Mouse (Mus musculus) adrenal gland, postnatal 4 days (tissue): ENCODE measurements around the gene Mx1. TPM values are rescaled to one million over a fixed set of nuclear protein-coding genes. Genes with fewer than 3 reads are reported as not detected.

ENCODE experiments used
- DNase-seq, 2 experiments: peaks; one replicate each; pipeline ENCODE4 v3.0.0; 2021 to 2022; ENCODE audit warnings: low spot score in 2 of 2, mixed read lengths in 2 of 2
- long read RNA-seq, 2 experiments: library from polyadenylated mRNA; stranded (forward); transcript quantifications; one replicate each; pipeline ENCODE4 v2.0.0; 2021
- total RNA-seq, 2 experiments: library from RNA; stranded (reverse); gene quantifications; 2 replicates each; pipeline ENCODE4 v1.2.3; 2021

Mx1 gene
- 1 to 10 TPM; 1.8 to 1.9 TPM for total RNA-seq
- long read RNA-seq, experiment 1: 0 reads
- long read RNA-seq, experiment 2: 0 reads

- DNase-seq: no peak
Measured at GRCm38 (mm10) chr16:97462481-97463181, at the start of gene Mx1. TSS of gene Mx1 (minus strand) at chr16:97462907.

GRCm38 (mm10) chr16:97512347-97512751 is 49.6 kb upstream of the Mx1 start:
- no peak for DNase-seq

DNA sequence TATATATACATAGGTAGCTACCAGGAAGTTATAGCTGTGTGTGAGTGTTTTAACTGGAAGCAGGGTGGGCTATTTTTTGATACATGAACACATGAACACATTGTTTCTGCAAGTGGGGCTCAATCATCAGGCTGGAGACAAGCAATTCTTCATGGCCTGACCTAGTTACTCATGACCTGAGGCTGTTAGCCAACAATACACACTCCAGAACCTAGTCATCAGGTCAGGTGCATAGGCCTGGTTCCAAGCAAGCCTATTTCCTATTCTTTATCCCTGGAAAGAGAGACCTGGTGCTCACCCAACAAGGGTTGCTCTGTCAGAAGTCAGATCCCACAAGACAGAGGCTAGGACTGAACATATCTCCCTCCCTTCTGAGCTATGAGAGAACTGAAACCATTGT is 48.8 kb upstream of the Mx1 start:
- DNase-seq: no peak

GRCm38 (mm10) chr16:97510849-97511248 is 48.1 kb upstream of the Mx1 start:
- no peak for DNase-seq

DNA sequence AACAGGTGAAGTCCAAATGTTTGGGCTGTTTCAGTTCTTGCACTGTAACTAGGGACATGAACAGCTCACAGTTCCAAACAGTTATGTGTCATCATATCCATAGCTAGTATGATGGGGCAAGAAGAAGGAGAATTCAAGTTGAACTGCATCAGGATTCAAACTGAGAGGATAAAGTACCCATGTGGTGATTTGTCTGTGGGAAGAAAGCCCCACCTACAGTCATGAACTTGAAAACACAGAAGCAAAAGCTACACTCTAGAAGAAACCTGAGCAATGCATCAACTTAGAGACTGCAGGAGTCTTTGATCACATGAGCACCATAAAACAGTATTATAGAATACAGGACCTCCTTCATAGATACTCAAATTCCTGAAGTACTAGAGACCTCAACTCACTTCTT is 45.1 kb upstream of the Mx1 start:
- no peak for DNase-seq

GRCm38 (mm10) chr16:97504793-97505192 is 42.1 kb upstream of the Mx1 start:
- no peak for DNase-seq

DNA sequence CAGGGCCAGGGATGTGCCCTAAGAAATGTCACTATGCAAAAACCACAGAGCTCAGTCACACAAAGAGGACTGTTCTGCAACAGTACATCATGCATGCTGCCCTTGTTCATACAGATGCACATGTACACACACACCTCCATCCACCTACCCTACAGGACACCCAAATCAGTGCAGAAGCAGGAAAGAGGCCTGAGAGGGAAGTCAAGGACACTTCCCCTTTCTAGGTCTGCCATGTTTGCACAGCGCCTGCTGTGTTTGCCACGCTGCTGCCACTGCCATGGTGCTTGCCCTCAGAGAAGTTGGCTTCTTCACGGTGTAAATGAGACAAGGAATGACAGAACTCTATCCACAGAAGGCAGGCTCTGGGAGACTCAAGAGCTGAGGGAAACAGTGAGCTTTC is 41.1 kb upstream of the Mx1 start:
- no peak for DNase-seq

DNA sequence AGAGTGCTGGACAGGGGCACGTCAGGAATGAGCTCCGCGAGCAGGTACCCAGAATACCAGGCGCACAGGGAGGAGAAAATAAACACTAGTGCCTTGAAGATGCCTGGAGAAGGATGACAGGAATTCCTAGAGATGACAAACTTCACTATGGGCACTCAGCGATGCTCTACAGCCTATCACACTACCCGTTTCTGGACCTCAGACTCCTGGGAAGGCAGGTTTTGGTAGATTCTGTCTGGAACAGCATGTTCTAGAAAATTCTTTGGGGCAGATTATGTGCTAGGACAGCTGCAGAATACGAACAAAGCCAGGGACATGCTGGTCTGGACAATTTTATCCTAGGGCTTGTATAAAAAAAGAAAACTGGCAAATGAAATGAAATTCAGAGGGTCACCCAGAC is 38.2 kb upstream of the Mx1 start:
- DNase-seq: no peak

- no peak for DNase-seq
Measured at GRCm38 (mm10) chr16:97499450-97499849, 36.7 kb upstream of the Mx1 start.

GRCm38 (mm10) chr16:97498139-97498538 is 35.4 kb upstream of the Mx1 start:
- no peak for DNase-seq

- no peak for DNase-seq
Measured at GRCm38 (mm10) chr16:97497682-97498081, 35.0 kb upstream of the Mx1 start.

DNA sequence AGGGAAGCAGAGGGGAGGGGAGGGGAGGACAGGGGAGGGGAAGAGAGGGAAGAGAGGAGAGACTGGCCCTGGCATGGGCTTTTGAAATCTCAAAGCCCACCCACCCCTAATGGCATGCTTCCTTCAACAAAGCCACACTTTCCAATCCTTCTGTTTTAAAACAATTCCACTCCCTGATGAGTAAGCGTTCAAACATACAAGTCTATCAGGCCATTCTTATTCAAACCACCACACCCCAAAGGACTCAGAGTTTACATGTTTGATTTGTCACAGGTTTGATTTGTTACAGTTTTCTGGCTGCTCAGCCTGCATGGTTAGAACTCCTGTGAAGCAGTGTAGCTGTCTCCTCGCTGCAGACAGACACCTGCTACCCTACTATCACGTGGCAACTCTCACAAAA is 33.3 kb upstream of the Mx1 start:
- DNase-seq: no peak

DNA sequence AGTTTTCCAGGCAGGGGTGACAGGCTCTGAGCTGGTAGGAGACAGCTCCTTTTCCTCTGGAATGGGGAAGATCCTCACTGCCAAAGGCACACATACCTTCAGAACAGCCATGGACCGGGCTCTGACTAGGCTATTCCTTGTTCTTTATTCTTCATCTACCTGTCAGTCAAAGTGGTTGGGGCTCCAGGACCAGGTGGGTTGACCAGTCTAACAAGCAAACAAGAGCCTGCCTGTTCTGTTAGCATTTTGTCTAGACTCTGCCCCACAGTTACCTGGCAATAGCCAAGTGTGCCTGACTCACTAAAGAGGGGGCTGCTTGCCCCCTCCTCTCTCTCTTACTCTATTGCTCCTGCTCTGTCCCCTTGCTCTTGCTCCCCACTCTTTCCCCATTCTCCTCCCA is 29.7 kb upstream of the Mx1 start:
- DNase-seq: no peak

DNA sequence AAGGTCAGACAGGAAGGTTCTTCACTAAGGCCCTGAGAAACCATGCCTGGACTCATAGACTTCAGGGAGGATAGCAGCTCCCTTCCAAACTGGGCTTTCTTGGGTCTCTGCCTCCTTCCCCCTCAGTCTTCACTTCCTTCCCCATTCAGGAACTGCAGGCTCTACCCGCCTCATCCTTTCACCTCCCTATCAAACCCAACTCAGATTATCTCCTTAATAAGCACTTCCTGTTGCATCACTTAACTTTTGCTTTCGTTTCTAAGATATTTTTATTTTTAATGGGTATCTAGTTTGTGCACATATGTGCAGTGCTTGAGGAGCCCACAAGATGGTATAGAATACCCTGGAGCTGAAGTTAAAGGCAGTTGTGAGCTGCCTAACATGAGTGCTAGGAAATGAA is 15.9 kb upstream of the Mx1 start:
- no peak for DNase-seq

DNA sequence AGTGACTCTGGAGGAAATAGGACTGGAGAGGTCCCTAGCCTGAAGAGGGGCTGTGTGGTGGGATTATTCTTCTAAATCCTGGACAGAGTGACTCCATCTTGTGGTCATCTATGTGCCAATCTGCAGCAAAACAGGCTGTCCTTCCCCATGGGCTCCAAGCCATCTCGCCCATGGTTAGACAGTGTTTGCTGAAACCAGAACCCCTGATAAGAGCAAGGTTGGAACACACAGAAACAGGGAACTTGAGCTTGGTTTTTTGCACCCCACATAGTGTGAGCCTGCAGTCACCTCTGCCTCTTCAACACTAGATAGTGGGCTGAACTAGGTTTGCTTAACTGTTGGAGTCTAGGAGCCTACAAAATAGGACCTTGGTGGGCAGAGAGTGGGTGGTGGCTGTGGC is 13.8 kb upstream of the Mx1 start:
- DNase-seq: no peak

DNA sequence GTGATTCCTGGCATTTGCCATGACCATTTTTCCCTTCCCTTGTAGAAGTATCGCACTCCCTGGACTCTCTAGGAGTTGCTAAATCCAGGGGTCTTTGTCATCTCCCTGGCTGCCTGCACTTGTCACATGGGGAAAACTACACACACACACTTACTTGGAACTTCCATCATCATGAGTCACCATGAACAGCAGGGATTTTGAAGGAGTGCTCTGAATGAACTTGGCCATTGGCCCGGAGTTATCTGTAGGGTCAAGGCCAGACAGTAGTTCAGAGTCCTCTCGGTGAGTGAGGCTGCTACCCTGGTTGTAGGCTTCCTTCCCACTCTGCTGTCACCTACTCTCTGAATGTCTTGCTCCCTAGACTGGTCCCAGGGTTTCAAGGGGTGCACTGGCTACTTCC is 12.9 kb upstream of the Mx1 start:
- DNase-seq: peak in 1 of 2 experiments; percentile 30

DNA sequence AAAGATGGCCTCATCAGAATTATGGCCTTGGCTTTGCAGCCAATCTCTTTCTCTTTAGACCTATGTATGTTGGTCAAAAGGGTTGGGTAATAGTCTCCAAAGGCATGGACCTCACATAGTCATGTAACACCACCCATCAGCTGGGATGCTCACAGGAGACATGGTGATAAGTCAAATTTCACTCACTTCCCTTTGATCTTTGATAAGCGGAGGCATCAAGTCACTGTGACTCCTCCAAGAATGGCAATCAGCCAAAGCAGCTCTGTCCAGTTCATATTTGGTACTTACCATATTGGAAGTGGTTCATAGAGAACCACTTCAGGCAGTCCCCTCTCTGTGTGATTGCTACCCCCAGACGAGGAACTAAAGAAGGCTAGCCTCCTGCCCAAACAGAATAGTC is 12.0 kb upstream of the Mx1 start:
- DNase-seq: no peak

DNA sequence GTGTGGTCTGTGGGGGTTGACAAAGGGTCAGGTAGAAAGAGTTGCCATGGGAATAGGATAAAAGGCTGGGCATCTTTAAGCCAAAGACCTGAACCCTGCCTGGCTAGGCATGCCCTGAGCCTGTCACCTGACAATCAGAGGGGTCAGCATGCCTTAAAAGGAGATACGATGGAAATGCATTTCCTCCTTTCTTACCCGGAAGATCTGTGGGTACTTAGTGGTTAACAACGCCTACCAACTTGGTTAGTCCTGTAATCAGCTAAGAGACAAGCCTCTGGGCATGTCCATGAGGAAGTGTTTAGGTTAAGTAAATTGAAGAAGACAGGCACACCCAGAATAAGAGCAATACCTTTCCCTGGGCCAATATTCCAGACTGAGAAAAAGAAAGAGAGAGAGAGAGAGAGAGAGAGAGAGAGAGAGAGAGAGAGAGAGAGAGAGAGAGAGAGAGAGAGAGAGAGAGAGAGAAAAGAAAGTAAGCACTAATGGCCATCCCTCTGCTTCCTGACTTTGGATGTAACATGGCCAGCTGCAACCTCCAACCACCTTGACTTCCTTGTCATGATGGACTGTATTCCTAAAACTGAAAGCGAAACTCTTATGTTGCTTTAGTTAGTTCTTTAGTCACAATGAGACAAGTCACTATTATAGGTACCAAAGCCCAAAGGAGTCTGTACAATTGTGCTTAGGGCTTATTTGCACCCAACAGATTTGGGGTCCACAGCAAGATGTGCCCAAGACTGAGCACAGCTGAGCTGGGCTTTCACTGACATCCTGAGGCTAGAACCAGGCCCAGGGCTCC is 5.5 kb upstream of the Mx1 start:
- no peak for DNase-seq

- DNase-seq: no peak
Measured at GRCm38 (mm10) chr16:97467472-97467871, 4.8 kb upstream of the Mx1 start.

DNA sequence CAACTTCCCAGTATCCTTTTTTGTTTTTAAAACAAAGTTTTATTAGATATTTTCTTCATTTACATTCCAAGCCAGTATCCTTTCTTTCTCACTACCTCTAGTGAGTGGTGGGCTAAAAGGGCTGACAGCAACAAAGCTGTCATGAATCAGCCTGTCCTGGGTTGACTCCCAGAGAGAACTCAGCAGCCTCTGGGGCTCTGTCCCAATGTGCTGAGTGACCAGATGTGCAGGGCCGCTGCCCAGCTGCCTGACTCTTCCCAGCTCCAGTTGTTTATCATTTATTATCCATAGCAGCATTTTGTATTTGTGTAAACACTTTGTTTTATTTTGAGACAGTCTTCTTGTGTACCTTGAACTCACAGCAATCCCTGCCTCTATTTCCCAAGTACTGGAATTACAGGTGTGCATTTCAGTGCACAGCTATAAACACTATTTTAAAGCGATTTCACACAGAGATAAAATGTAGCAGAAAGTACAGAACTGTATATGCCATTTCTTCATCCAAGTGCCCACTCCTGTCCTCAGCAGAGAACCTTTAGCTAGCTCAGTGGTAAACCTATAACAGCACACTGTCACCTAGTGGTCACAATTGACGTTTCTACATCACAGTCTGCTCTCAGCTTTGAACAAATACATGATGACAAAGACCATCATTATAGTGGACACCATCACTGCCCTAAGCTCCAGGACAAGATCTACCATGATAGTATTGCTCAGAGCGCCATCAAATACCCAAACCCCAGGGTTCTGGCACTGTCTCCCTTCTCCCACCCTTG is 3.7 kb upstream of the Mx1 start:
- DNase-seq: no peak

DNA sequence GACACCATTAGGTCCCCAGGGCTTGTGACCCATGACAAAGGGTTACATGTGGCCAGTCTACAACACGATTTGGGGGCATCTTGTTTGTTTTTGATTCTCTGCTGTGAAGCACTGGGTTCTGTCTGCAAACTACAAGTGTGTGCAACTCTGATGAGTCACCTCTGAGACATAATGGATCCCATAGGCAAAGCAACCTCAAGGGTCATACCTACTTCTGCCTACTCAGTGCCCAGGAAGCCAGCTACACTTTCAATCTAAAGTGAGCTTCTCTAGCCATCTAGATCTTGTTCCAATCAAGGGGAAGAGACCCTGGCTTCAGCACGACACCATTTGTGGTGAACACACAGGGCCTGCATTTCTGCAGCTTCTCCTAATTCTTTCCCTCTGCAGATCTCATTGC is 1.4 kb downstream of the Mx1 start:
- no peak for DNase-seq

- DNase-seq: no peak
Measured at GRCm38 (mm10) chr16:97459831-97460230, 2.9 kb downstream of the Mx1 start.
